Mouse (Mus musculus) lung, adult 2 months (tissue): Measurements from ENCODE around the gene Lrrc1. TPM values are rescaled to one million over a fixed set of nuclear protein-coding genes. Genes with fewer than 3 reads are reported as not detected.

Experiments used
- DNase-seq: peaks from one replicate; pipeline ENCODE4 v3.0.0; 2022
- H3K4me1 ChIP-seq: fragments of 200-500 bp; 2 replicates; pipeline ENCODE4 v1.6.1; 2011; ENCODE audit warnings: low read length; ENCODE audit not compliant: control insufficient read depth, insufficient read depth
- H3K4me3 ChIP-seq: fragments of 200-500 bp; replicated peaks from 2 replicates; pipeline ENCODE3; 2011; ENCODE audit warnings: low read depth, mild to moderate bottlenecking, control low read depth, low read length; ENCODE audit errors: extremely low read depth
- CTCF ChIP-seq: fragments of 200-500 bp; IDR thresholded peaks from 2 replicates; pipeline ENCODE4 v1.5.1; 2011; ENCODE audit warnings: mild to moderate bottlenecking, low read length, control low read depth; ENCODE audit not compliant: insufficient read depth
- POLR2A ChIP-seq: fragments of 200-500 bp; IDR thresholded peaks from 2 replicates; pipeline ENCODE4 v1.6.1; 2011; ENCODE audit warnings: low read depth, mild to moderate bottlenecking, control low read depth, low read length, borderline replicate concordance; ENCODE audit errors: extremely low read depth
- WGBS: fragments of 180-500 bp; shearing (Covaris S2); methylation state at CpG from one replicate; pipeline ENCODE4 v1.1.7; 2018; 5-methylcytosine and 5-hydroxymethylcytosine counted together
- polyA plus RNA-seq: library from polyadenylated mRNA; depleted of rRNA; stranded (reverse); fragments of >200 nt; gene quantifications from 2 replicates; pipeline ENCODE4 v1.2.3, GENCODE M21; 2012

Lrrc1 gene
- polyA plus RNA-seq, 1 experiment = 45.3 TPM

- no peak for TF ChIP-seq CTCF
- Histone ChIP-seq H3K4me3 (no peak overlapping the region), H3K4me1 (no peaks in the 10 kb centered on the region)
- WGBS = 75% methylated on average over 9 of the region's 9 CpGs
- no peak for DNase-seq
Measured at GRCm38 (mm10) chr9:77419501-77420199, 125.0 kb downstream of the Lrrc1 start.

- WGBS = 87% methylated on average over 2 of the region's 2 CpGs
- H3K4me3 ChIP-seq = no peak overlapping the region
- TF ChIP-seq POLR2A (no peak), CTCF (no peak)
- no peaks in the 10 kb centered on the region for H3K4me1 ChIP-seq
- DNase-seq = no peak
Measured at GRCm38 (mm10) chr9:77418800-77419199, 125.9 kb downstream of the Lrrc1 start.

- no peak overlapping the region for H3K4me3 ChIP-seq
- WGBS = 91% methylated on average over 4 of the region's 4 CpGs
- DNase-seq = no peak
- no peaks in the 10 kb centered on the region for H3K4me1 ChIP-seq
- TF ChIP-seq POLR2A = no peak
- TF ChIP-seq CTCF = no peak
Measured at GRCm38 (mm10) chr9:77416486-77416885, 128.2 kb downstream of the Lrrc1 start.

GRCm38 (mm10) chr9:77416002-77416401, 128.7 kb downstream of the Lrrc1 start:
- Histone ChIP-seq H3K4me3 (no peak overlapping the region), H3K4me1 (no peaks in the 10 kb centered on the region)
- TF ChIP-seq POLR2A (no peak), CTCF (no peak)
- 97% methylated on average over 7 of the region's 7 CpGs for WGBS
- DNase-seq = no peak

GRCm38 (mm10) chr9:77411830-77412425, 132.7 kb downstream of the Lrrc1 start:
- 55% methylated on average over 3 of the region's 3 CpGs for WGBS
- DNase-seq = no peak
- H3K4me3 ChIP-seq = no peak overlapping the region
- TF ChIP-seq CTCF (no peak), POLR2A (no peak)
- H3K4me1 ChIP-seq = no peaks in the 10 kb centered on the region

GRCm38 (mm10) chr9:77410968-77411367, 133.7 kb downstream of the Lrrc1 start:
- TF ChIP-seq POLR2A = no peak
- TF ChIP-seq CTCF = no peak
- WGBS = 45% methylated on average over 4 of the region's 4 CpGs
- Histone ChIP-seq H3K4me3 (no peak overlapping the region), H3K4me1 (no peaks in the 10 kb centered on the region)
- DNase-seq = no peak

GRCm38 (mm10) chr9:77410524-77410923, 134.1 kb downstream of the Lrrc1 start:
- no peak for DNase-seq
- Histone ChIP-seq H3K4me3 (no peak overlapping the region), H3K4me1 (no peaks in the 10 kb centered on the region)
- TF ChIP-seq POLR2A (no peak), CTCF (no peak)
- WGBS = 72% methylated on average over 7 of the region's 7 CpGs

GRCm38 (mm10) chr9:77408053-77408603, 136.5 kb downstream of the Lrrc1 start:
- WGBS = 63% methylated on average over 6 of the region's 6 CpGs
- no peak overlapping the region for H3K4me3 ChIP-seq
- TF ChIP-seq CTCF (no peak), POLR2A (no peak)
- no peak for DNase-seq
- no peaks in the 10 kb centered on the region for H3K4me1 ChIP-seq

GRCm38 (mm10) chr9:77406906-77407305, 137.8 kb downstream of the Lrrc1 start:
- peak; percentile 47 for DNase-seq
- WGBS = 62% methylated on average over 7 of the region's 7 CpGs
- Histone ChIP-seq H3K4me3 (no peak overlapping the region), H3K4me1 (no peaks in the 10 kb centered on the region)
- peak; percentile 53 for TF ChIP-seq CTCF
- no peak for TF ChIP-seq POLR2A

- no peak for DNase-seq
- no peak for TF ChIP-seq CTCF
- no peak for TF ChIP-seq POLR2A
- Histone ChIP-seq H3K4me3 (no peak overlapping the region), H3K4me1 (no peaks in the 10 kb centered on the region)
- WGBS = 65% methylated on average over 4 of the region's 4 CpGs
Measured at GRCm38 (mm10) chr9:77404458-77404857, 140.2 kb downstream of the Lrrc1 start.
